Mouse (Mus musculus) layer of hippocampus, postnatal 36 days (tissue): Measurements from ENCODE around the gene Glrx5. TPM values are rescaled to one million over a fixed set of nuclear protein-coding genes. Genes with fewer than 3 reads are reported as not detected.

ENCODE experiments used
- DNase-seq, 2 experiments: peaks; one replicate each; pipeline ENCODE4 v3.0.0; 2022
- total RNA-seq, 2 experiments: library from RNA; stranded (reverse); gene quantifications; 2 replicates each; pipeline ENCODE4 v1.2.3; 2021

The Glrx5 gene
- total RNA-seq, 2 experiments from 2014 or later, result 45.6 to 45.9 TPM

- no peak for DNase-seq
These were observed 27.4 kb upstream of the Glrx5 start for GRCm38 (mm10) chr12:105004956-105005714.

GRCm38 (mm10) chr12:105005715-105005972 lies 26.8 kb upstream of the Glrx5 start:
- no peak for DNase-seq

GRCm38 (mm10) chr12:105008150-105008549 lies 24.3 kb upstream of the Glrx5 start:
- no peak for DNase-seq

- DNase-seq, result no peak
These were observed 23.7 kb upstream of the Glrx5 start for GRCm38 (mm10) chr12:105008752-105009178.

GRCm38 (mm10) chr12:105009370-105010212 lies 22.9 kb upstream of the Glrx5 start, which contains the start of gene Syne3:
Gene Syne3, minus strand, starts transcription at chr12:105009809.
- peak; percentile 66 to 67 for DNase-seq

- DNase-seq, result no peak
These were observed 22.2 kb upstream of the Glrx5 start for GRCm38 (mm10) chr12:105010213-105010790.

- DNase-seq, result no peak
These were observed 20.9 kb upstream of the Glrx5 start for GRCm38 (mm10) chr12:105011589-105011988.

- no peak for DNase-seq
These were observed 20.2 kb upstream of the Glrx5 start for GRCm38 (mm10) chr12:105012314-105012713.

- no peak for DNase-seq
These were observed 19.4 kb upstream of the Glrx5 start for GRCm38 (mm10) chr12:105013065-105013464.

- peak in 1 of 2 experiments; percentile 40 for DNase-seq
These were observed 16.3 kb upstream of the Glrx5 start for GRCm38 (mm10) chr12:105016199-105016598.

GRCm38 (mm10) chr12:105016639-105017038 lies 15.8 kb upstream of the Glrx5 start:
- DNase-seq, result no peak

GRCm38 (mm10) chr12:105019359-105020219 lies 12.9 kb upstream of the Glrx5 start:
- DNase-seq, result no peak

- DNase-seq, result no peak
These were observed 10.9 kb upstream of the Glrx5 start for GRCm38 (mm10) chr12:105021441-105022069.

GRCm38 (mm10) chr12:105022141-105022540 lies 10.3 kb upstream of the Glrx5 start:
- DNase-seq, result peak in 1 of 2 experiments; percentile 37

- no peak for DNase-seq
These were observed 9.7 kb upstream of the Glrx5 start for GRCm38 (mm10) chr12:105022776-105023175.

GRCm38 (mm10) chr12:105025271-105025946 lies 7.1 kb upstream of the Glrx5 start:
- DNase-seq, result peak; percentile 51 to 66

GRCm38 (mm10) chr12:105025947-105026586 lies 6.4 kb upstream of the Glrx5 start:
- no peak for DNase-seq

GRCm38 (mm10) chr12:105027323-105027991 lies 5.0 kb upstream of the Glrx5 start:
- DNase-seq, result peak; percentile 51 to 57

- DNase-seq, result no peak
These were observed 2.6 kb upstream of the Glrx5 start for GRCm38 (mm10) chr12:105029890-105030289.
